Mouse (Mus musculus): Measurements from ENCODE around the gene Gm4952. TPM values are rescaled to one million over a fixed set of nuclear protein-coding genes. Genes with fewer than 3 reads are reported as not detected.
"Not testable (repeated sequence)": the region's sequence is repeated elsewhere in the genome, so short reads cannot be mapped to it uniquely, and the experiment has no call there.

The Gm4952 gene
- total RNA-seq, 2 experiments from 2014 or later, result not detected

DNA sequence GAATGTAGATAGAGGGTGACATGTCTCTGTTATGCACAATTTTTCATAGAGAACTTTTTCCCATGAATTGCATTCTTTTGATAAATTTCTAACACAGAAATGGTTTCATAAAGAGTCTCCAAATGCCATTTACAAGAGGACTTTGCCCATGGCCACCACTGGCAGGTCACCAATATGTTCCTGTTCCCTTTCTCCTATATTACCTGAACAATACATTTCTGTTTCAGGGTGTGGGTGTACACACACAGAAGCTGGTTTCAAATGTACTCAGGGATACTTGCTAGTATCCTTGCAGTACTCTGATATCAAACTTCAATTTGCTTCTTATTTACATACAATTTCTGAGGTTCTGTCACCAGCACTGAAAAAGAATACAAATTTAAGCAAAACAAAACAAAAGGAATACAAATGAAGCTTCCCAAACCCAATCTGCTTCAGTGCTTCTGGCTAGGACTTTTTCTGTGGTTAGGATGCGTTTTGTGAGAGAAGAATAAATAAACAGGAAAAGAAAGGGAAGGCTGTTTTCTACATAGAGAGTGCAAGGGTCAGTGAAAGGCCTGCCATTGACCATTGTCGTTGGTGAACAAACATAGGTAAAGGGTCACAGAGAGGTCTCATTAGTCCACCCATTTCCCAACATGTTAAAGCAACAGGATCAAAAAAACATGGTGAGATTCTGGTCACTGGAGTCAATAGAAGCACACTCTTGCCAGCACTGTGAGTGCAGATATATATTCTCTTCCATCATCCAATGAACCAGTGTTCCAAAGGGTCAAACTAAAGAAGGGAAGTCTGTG lies 1.1 kb downstream of the Gm4952 start:
- DNase-seq, result no peak

DNA sequence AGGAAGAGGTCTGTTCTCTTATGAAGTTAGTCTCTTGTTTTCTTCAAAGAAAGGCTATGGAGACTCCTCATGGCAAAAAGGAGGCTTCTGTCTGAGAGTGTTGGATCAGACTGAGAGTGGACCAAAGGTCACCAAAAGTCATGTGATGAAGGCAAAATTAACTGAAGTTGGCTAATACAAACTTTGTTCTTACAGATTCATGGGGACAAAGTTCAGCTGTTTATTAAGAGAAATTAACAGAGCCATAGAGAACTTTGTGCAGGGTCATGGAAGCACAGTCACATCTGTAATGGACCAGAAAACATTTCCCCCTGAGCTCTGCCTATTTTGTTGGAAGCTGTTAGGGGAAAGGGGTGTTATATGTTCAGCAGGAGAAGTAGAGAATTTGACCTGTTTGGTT lies 8.6 kb downstream of the Gm4952 start:
- DNase-seq, result no peak

DNA sequence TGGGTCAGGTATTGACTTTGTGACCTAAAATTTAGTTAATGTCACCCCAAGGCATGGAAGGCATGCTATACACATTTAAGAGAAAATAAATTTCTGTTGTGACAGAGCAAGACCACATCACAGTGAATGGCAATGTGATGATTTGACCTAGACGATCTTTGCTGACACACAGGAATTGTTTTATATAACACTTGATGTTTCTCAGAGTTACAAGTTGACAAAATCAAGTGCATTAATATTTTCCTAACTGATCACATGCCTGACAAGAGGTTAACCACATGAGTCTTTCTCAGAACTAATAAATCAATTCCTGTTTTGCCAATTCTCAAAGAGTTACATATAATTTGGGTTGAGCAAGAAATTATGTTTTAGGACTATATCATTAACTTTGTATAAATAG lies 13.9 kb downstream of the Gm4952 start:
- no peak for DNase-seq

DNA sequence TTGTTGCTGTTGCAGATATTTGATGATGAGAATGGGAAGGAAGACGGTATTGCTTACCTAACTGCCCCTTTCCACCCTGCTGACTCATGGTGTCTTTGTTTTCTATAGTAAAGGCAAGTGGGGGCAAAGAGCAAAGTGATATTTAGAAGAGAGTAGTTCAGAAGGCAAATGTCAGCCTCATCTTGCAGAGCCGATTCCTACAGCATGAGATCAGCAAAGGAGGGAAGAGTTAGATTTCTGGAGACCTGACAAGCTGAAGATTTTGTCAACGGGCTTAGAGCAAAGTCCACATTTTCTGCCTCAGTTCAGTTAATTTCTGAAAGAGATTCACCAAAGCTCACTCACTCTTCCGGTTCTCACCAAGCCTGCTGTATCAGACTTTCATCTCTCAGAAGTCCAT lies 33.4 kb downstream of the Gm4952 start, which contains the start of gene Glyat:
Gene Glyat (plus strand): TSS at position 133 of the 400 bp plus-strand sequence.
- DNase-seq, result no peak

DNA sequence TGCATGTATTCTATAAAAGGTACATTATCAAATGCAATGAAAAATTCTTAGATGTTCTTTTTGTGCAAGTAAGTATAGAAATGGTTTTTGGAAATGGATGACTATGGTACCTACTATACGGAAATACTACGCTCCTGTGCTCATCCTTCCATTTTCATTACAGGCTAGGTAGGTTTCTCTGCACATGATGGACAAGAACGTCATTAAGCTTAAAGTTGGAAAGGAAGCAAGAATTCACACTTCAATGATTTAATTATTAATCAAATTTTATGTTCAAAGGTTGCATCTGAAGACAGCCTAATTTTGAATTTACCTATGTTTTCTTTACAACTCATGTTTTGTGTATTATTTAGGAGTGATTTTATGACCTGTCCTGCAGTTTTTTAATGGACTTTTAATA lies 34.5 kb downstream of the Gm4952 start:
- DNase-seq, result no peak

DNA sequence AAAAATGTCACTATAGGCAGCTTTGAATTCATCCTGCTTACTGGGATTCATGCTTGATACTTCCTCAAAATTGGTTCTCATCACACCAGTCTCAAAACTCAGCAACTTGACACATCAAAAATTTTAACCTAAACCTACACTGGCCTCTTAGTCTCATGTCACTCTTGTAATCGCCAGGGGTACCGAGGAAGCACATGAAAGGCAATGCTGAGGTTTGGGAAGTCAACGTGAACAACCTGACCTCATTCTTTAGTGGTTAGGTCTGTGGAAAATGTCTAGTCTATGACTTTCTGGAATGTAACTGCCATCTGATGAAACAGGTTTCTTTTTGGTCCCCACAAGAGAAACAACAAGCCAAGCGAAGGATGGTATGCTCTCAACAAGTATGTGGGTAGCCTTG lies 35.2 kb downstream of the Gm4952 start:
- DNase-seq, result no peak

DNA sequence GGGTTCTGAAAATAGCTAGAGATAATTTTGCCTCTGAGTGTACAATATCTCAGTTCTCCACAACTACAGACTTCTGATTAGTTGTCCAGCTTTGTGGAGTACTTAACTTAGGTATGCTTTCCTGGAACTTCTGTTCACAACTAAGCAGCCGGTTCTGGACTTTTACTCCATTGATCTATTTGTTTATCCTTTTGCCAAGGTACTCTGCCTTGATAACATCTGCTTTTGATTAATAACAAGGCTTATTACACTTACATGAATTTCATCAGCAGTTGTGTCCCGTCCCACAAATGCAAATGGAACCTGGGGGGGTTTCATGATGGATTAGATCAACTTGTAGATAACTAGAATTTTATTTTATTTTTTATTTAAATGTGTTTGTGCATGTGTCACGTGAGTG lies 37.1 kb downstream of the Gm4952 start:
- DNase-seq, result no peak

DNA sequence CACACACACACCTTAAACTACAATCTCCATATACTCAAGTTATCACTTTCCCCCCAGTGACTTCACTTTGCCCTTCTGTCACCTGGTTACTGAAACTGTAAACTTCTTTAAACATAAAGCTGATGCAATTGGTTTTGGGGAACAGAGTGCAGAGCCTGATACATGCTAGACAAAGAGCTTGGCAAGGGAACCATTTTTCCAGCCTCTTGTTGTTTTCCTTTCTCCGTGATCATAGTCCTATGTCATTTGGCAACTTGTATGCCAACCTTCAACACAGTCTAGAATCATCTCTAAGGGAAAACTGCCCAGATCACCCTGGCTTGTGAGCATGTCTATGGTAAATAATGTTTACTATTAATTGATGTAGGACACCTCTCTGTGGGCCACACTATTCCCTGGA lies 38.3 kb downstream of the Gm4952 start:
- no peak for DNase-seq

DNA sequence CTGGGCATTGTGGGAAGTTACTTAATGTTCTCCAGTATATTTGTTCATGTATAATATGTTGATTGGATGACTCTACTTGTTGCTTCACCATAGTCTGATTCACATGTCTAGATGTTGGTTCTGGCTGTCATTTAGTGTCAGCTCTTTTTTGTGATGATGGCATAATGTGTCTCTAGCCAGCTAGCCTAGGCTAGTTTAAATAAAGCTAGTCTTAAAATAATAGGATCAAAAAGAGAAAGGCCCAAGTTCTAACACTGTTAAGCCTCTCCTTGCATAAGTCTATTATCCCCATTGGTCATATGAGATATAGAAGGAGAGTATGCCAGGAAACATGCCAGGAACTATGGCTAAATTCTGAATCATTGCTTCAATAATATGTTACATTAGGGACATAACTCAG lies 49.7 kb downstream of the Gm4952 start:
- no peak for DNase-seq

DNA sequence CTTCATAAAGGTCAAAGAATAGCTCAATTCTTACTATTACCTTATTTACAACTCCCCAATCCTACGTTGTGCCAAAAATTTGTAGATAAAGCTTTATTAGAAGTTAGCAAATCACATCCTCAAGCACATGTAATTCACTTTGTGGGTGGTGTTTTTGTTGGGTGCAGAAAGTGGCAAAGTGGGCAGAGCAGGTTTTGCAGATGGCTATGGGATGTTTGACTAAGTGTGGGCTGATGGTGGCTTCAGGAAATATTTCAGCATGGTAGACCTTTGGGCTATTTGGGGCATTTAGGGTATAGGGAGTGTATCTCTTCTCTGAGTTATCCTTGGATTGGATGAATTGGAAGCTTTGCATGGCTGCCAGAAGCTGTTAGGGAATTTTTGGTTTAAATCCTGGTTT lies 66.4 kb downstream of the Gm4952 start:
- no peak for DNase-seq

DNA sequence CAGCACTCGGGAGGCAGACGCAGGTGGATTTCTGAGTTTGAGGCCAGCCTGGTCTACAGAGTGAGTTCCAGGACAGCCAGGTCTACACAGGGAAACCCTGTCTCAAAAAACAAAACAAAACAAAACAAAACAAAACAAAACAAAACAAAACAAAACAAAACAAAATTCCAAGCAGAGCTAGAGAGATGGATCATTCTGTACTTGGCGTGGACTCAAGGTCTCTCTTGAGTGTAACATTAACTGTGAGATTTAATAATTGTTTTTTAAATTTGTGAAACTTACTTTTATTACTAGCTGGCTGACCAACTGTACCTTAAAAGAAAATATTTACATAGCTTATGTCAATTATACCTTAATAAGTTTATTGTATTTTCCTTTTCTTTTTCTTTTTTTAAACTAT lies 68.8 kb downstream of the Gm4952 start:
- not testable (repeated sequence) for DNase-seq

DNA sequence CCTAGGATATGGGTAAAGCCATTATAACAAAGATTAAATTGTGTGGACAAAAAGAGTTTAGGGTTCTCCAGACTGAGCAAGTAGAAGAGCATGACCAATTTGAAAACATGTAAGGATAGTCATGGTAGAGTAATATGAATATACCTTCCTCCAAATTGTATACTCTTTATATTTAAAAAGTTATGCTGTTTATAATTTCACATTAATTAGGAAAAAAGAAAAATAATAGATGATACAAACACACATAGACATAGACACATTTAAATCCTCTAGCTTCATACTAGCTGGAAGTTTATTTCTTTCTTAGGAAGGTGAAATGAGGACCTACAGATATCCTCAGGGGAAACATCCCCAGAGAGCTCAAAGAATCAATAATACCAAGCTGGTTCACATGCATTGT lies 70.4 kb downstream of the Gm4952 start, which contains the start of gene Olfr1442:
Gene Olfr1442 (plus strand): TSS at position 301 of the 400 bp plus-strand sequence.
- no peak for DNase-seq

DNA sequence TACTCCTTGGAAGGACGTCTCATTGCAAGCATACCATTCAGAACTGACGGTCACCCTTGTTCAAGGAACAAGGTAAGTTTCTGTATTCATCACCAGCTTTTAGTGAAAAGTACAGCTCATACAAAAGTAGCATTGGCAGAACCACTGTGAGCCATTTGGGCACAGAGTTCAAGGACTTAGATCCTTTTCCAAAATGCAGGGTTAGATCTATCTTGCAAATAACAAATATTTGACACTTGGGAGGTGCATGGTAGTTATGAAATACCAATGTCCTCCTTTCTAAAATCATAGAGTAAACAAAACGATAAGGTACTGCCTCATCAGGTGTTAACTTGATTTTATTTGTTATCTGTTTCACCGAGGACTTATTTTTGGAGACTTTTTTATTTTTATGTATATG lies 71.3 kb downstream of the Gm4952 start:
- no peak for DNase-seq

DNA sequence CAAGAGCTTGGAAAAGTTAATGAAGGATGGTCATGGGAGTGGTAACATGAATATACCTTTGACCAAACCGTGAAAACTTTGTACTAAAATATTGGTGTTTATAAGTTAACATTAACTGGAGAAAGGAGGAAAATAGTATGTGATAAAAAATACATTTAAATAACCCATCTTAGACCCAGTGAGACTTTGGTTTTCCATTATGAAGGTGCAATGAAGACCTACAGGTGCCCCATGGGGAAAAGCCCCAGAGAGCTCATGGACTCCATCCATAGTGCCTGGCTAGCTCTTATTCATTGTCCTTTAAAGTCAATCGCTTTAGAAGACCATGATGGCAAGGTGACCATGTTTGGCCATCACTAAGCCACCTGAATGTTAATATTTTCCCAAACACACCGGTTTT lies 78.0 kb downstream of the Gm4952 start, which contains the start of gene Olfr1443:
Gene Olfr1443 (plus strand): TSS at position 301 of the 400 bp plus-strand sequence.
- no peak for DNase-seq

Other genes starting within 250 kb of the Gm4952 start
- not detected for gene Olfr1440, start 212.7 kb upstream of the Gm4952 start, total RNA-seq (2021)
- gene Olfr1441, start 182.5 kb upstream of the Gm4952 start, total RNA-seq (2021), result not detected
- not detected for gene Pfpl, start 172.1 kb upstream of the Gm4952 start, total RNA-seq (2021)
- 1 to 10 TPM; 4.5 to 5.7 TPM for gene Mpeg1, start 139.2 kb upstream of the Gm4952 start, total RNA-seq (2021)
- 1 to 10 TPM; 7.7 to 8.9 TPM for gene Dtx4, start 98.5 kb upstream of the Gm4952 start, total RNA-seq (2021)
- gene Fam111a, start 54.2 kb upstream of the Gm4952 start, total RNA-seq (2021), result 10 to 100 TPM; 23.1 to 23.8 TPM
- not detected for gene Glyat, start 33.3 kb downstream of the Gm4952 start, total RNA-seq (2021)
- not detected for gene Olfr1442, start 70.5 kb downstream of the Gm4952 start, total RNA-seq (2021)
- not detected for gene Olfr1443, start 78.1 kb downstream of the Gm4952 start, total RNA-seq (2021)
- not detected for gene Keg1, start 95.8 kb downstream of the Gm4952 start, total RNA-seq (2021)
- gene Cntf, start 165.7 kb downstream of the Gm4952 start, total RNA-seq (2021), result 1 to 10 TPM; 3.1 to 3.5 TPM
- gene Zfp91, start 196.2 kb downstream of the Gm4952 start, total RNA-seq (2021), result 10 to 100 TPM; 81.2 to 83.3 TPM
- under 1 TPM; 0.67 to 0.90 TPM for gene Lpxn, start 196.2 kb downstream of the Gm4952 start, total RNA-seq (2021)
- gene Gm5244, start 246.7 kb downstream of the Gm4952 start, total RNA-seq (2021), result not detected